Mouse (Mus musculus): Measurements from ENCODE around the gene Tyrp1. TPM values are rescaled to one million over a fixed set of nuclear protein-coding genes. Genes with fewer than 3 reads are reported as not detected.

Tyrp1 gene
- polyA plus RNA-seq, 1 experiment from 2014 or later, result not detected

GRCm38 (mm10) chr4:80852590-80853425 lies 18.9 kb downstream of the Tyrp1 start:
- Histone ChIP-seq H3K27me3 (ENCODE audit: control insufficient read depth, insufficient read depth, low read length) (no peaks in the 10 kb centered on the region), H3K36me3 (ENCODE audit: control insufficient read depth, insufficient read depth, low read length) (no peaks in the 10 kb centered on the region), H3K4me3 (replicated peaks; ENCODE audit: low read length) (no peak overlapping the region), H3K4me1 (ENCODE audit: control insufficient read depth, insufficient read depth, low read length) (no peaks in the 10 kb centered on the region), H3K9me3 (replicated peaks; ENCODE audit: control insufficient read depth, low read length) (no peaks in the 10 kb centered on the region), H3K4me2 (ENCODE audit: low read depth, low read length) (no peak overlapping the region), H3K27ac (ENCODE audit: low read length) (no peak overlapping the region), H3K9ac (ENCODE audit: low read length) (no peak overlapping the region)
- no peak for ATAC-seq (ENCODE audit: insufficient read depth, low FRiP score)
- WGBS, result 73% methylated on average over 7 of the region's 7 CpGs

GRCm38 (mm10) chr4:80855495-80855894 lies 21.6 kb downstream of the Tyrp1 start:
- no peak overlapping the region for H3K27ac ChIP-seq (ENCODE audit: low read length)
- H3K4me1 ChIP-seq (ENCODE audit: control insufficient read depth, insufficient read depth, low read length), result no peaks in the 10 kb centered on the region
- 67% methylated on average over 9 of the region's 9 CpGs for WGBS
- no peak overlapping the region for H3K4me3 ChIP-seq (replicated peaks; ENCODE audit: low read length)
- no peak overlapping the region for H3K4me2 ChIP-seq (ENCODE audit: low read depth, low read length)
- no peaks in the 10 kb centered on the region for H3K9me3 ChIP-seq (replicated peaks; ENCODE audit: control insufficient read depth, low read length)
- H3K9ac ChIP-seq (ENCODE audit: low read length), result no peak overlapping the region
- no peaks in the 10 kb centered on the region for H3K36me3 ChIP-seq (ENCODE audit: control insufficient read depth, insufficient read depth, low read length)
- H3K27me3 ChIP-seq (ENCODE audit: control insufficient read depth, insufficient read depth, low read length), result no peaks in the 10 kb centered on the region
- no peak for ATAC-seq (ENCODE audit: insufficient read depth, low FRiP score)

GRCm38 (mm10) chr4:80862962-80863361 lies 29.0 kb downstream of the Tyrp1 start:
- no peak for ATAC-seq (ENCODE audit: insufficient read depth, low FRiP score)
- Histone ChIP-seq H3K9me3 (replicated peaks; ENCODE audit: control insufficient read depth, low read length) (no peaks in the 10 kb centered on the region), H3K4me2 (ENCODE audit: low read depth, low read length) (no peak overlapping the region), H3K4me1 (ENCODE audit: control insufficient read depth, insufficient read depth, low read length) (0 out of 2 replicates have a peak, but pooled peaks cover 4% of the 10 kb centered on the region), H3K36me3 (ENCODE audit: control insufficient read depth, insufficient read depth, low read length) (no peaks in the 10 kb centered on the region), H3K4me3 (replicated peaks; ENCODE audit: low read length) (no peak overlapping the region), H3K27me3 (ENCODE audit: control insufficient read depth, insufficient read depth, low read length) (no peaks in the 10 kb centered on the region), H3K27ac (ENCODE audit: low read length) (no peak overlapping the region), H3K9ac (ENCODE audit: low read length) (no peak overlapping the region)
- WGBS, result 82% methylated on average over 9 of the region's 9 CpGs

GRCm38 (mm10) chr4:80863906-80864305 lies 30.0 kb downstream of the Tyrp1 start:
- Histone ChIP-seq H3K4me2 (ENCODE audit: low read depth, low read length) (no peak overlapping the region), H3K9me3 (replicated peaks; ENCODE audit: control insufficient read depth, low read length) (no peaks in the 10 kb centered on the region), H3K36me3 (ENCODE audit: control insufficient read depth, insufficient read depth, low read length) (no peaks in the 10 kb centered on the region), H3K4me1 (ENCODE audit: control insufficient read depth, insufficient read depth, low read length) (0 out of 2 replicates have a peak, but pooled peaks cover 4% of the 10 kb centered on the region), H3K27ac (ENCODE audit: low read length) (no peak overlapping the region), H3K9ac (ENCODE audit: low read length) (no peak overlapping the region), H3K27me3 (ENCODE audit: control insufficient read depth, insufficient read depth, low read length) (no peaks in the 10 kb centered on the region), H3K4me3 (replicated peaks; ENCODE audit: low read length) (no peak overlapping the region)
- no peak for ATAC-seq (ENCODE audit: insufficient read depth, low FRiP score)
- 48% methylated on average over 7 of the region's 7 CpGs for WGBS

- Histone ChIP-seq H3K36me3 (ENCODE audit: control insufficient read depth, insufficient read depth, low read length) (no peaks in the 10 kb centered on the region), H3K27me3 (ENCODE audit: control insufficient read depth, insufficient read depth, low read length) (no peaks in the 10 kb centered on the region), H3K4me3 (replicated peaks; ENCODE audit: low read length) (peak overlapping the region; percentile 43), H3K9me3 (replicated peaks; ENCODE audit: control insufficient read depth, low read length) (no peaks in the 10 kb centered on the region), H3K27ac (ENCODE audit: low read length) (no peak overlapping the region), H3K4me2 (ENCODE audit: low read depth, low read length) (peak overlapping the region; percentile 75), H3K4me1 (ENCODE audit: control insufficient read depth, insufficient read depth, low read length) (0 out of 2 replicates have a peak, but pooled peaks cover 4% of the 10 kb centered on the region), H3K9ac (ENCODE audit: low read length) (peak overlapping the region; percentile 67)
- ATAC-seq (ENCODE audit: insufficient read depth, low FRiP score), result no peak
- WGBS, result 1% methylated on average over 17 of the region's 17 CpGs
Measured at GRCm38 (mm10) chr4:80864511-80864922, 30.6 kb downstream of the Tyrp1 start.

GRCm38 (mm10) chr4:80866065-80866464 lies 32.1 kb downstream of the Tyrp1 start:
- Histone ChIP-seq H3K9me3 (replicated peaks; ENCODE audit: control insufficient read depth, low read length) (no peaks in the 10 kb centered on the region), H3K27ac (ENCODE audit: low read length) (no peak overlapping the region), H3K4me1 (ENCODE audit: control insufficient read depth, insufficient read depth, low read length) (0 out of 2 replicates have a peak, but pooled peaks cover 4% of the 10 kb centered on the region), H3K9ac (ENCODE audit: low read length) (no peak overlapping the region), H3K36me3 (ENCODE audit: control insufficient read depth, insufficient read depth, low read length) (no peaks in the 10 kb centered on the region), H3K4me2 (ENCODE audit: low read depth, low read length) (no peak overlapping the region), H3K4me3 (replicated peaks; ENCODE audit: low read length) (no peak overlapping the region), H3K27me3 (ENCODE audit: control insufficient read depth, insufficient read depth, low read length) (no peaks in the 10 kb centered on the region)
- WGBS, result 10% methylated on average over 5 of the region's 5 CpGs
- no peak; the same call in 1 of the 2 replicates for ATAC-seq (ENCODE audit: insufficient read depth, low FRiP score)

- 47% methylated on average over 2 of the region's 2 CpGs for WGBS
- H3K4me3 ChIP-seq (replicated peaks; ENCODE audit: low read length), result no peak overlapping the region
- H3K4me1 ChIP-seq (ENCODE audit: control insufficient read depth, insufficient read depth, low read length), result 0 out of 2 replicates have a peak, but pooled peaks cover under 1% of the 10 kb centered on the region
- H3K9me3 ChIP-seq (replicated peaks; ENCODE audit: control insufficient read depth, low read length), result no peaks in the 10 kb centered on the region
- ATAC-seq (ENCODE audit: insufficient read depth, low FRiP score), result no peak
- H3K36me3 ChIP-seq (ENCODE audit: control insufficient read depth, insufficient read depth, low read length), result no peaks in the 10 kb centered on the region
- no peak overlapping the region for H3K4me2 ChIP-seq (ENCODE audit: low read depth, low read length)
- no peaks in the 10 kb centered on the region for H3K27me3 ChIP-seq (ENCODE audit: control insufficient read depth, insufficient read depth, low read length)
- H3K27ac ChIP-seq (ENCODE audit: low read length), result no peak overlapping the region
- no peak overlapping the region for H3K9ac ChIP-seq (ENCODE audit: low read length)
Measured at GRCm38 (mm10) chr4:80869598-80869997, 35.7 kb downstream of the Tyrp1 start.

- no peak for ATAC-seq (ENCODE audit: insufficient read depth, low FRiP score)
- no peak overlapping the region for H3K9ac ChIP-seq (ENCODE audit: low read length)
- no peak overlapping the region for H3K4me3 ChIP-seq (replicated peaks; ENCODE audit: low read length)
- 39% methylated on average over 6 of the region's 6 CpGs for WGBS
- no peak overlapping the region for H3K4me2 ChIP-seq (ENCODE audit: low read depth, low read length)
- no peaks in the 10 kb centered on the region for H3K27me3 ChIP-seq (ENCODE audit: control insufficient read depth, insufficient read depth, low read length)
- H3K9me3 ChIP-seq (replicated peaks; ENCODE audit: control insufficient read depth, low read length), result no peaks in the 10 kb centered on the region
- H3K4me1 ChIP-seq (ENCODE audit: control insufficient read depth, insufficient read depth, low read length), result no peaks in the 10 kb centered on the region
- no peaks in the 10 kb centered on the region for H3K36me3 ChIP-seq (ENCODE audit: control insufficient read depth, insufficient read depth, low read length)
- no peak overlapping the region for H3K27ac ChIP-seq (ENCODE audit: low read length)
Measured at GRCm38 (mm10) chr4:80872847-80873644, 39.1 kb downstream of the Tyrp1 start.

Data from stomach, embryonic 16.5 days (tissue).